Mouse (Mus musculus): ENCODE data around the gene Slc25a4. TPM values are rescaled to one million over a fixed set of nuclear protein-coding genes. Genes with fewer than 3 reads are reported as not detected.

Slc25a4 gene
- polyA plus RNA-seq, 1 experiment from 2014 or later, result 291 TPM

Small RNA genes within 50 kb of the gene (microRNA-seq; reads per million reads assigned to microRNA genes)
- gene Gm23812 (ENCODE audit: borderline number of aligned reads), result not detected

Other genes with a start within 250 kb of the Slc25a4 start
- gene 1700029J07Rik, start 236.0 kb downstream of the Slc25a4 start, polyA plus RNA-seq (2014; fragmentation: Nextera tagmentation; extraction: Ambion mirVana), result 2.0 and 2.2 TPM in 2 replicates
- 67.1 and 71.1 TPM in 2 replicates for gene Ufsp2, start 235.8 kb downstream of the Slc25a4 start, polyA plus RNA-seq (2014; fragmentation: Nextera tagmentation; extraction: Ambion mirVana)
- 0.29 and 0.40 TPM in 2 replicates for gene Lrp2bp, start 212.0 kb downstream of the Slc25a4 start, polyA plus RNA-seq (2014; fragmentation: Nextera tagmentation; extraction: Ambion mirVana)
- 17.6 and 19.9 TPM in 2 replicates for gene Ankrd37, start 205.6 kb downstream of the Slc25a4 start, polyA plus RNA-seq (2014; fragmentation: Nextera tagmentation; extraction: Ambion mirVana)
- 16.2 and 18.0 TPM in 2 replicates for gene Cfap97, start 59.5 kb downstream of the Slc25a4 start, polyA plus RNA-seq (2014; fragmentation: Nextera tagmentation; extraction: Ambion mirVana)
- gene Snx25, start 59.1 kb downstream of the Slc25a4 start, polyA plus RNA-seq (2014; fragmentation: Nextera tagmentation; extraction: Ambion mirVana), result 7.0 and 10.6 TPM in 2 replicates
- gene Helt, start 83.4 kb upstream of the Slc25a4 start, polyA plus RNA-seq (2014; fragmentation: Nextera tagmentation; extraction: Ambion mirVana), result not detected in 2 replicates